Mouse (Mus musculus): ENCODE results near the gene Hist1h4n. TPM values are rescaled to one million over a fixed set of nuclear protein-coding genes. Genes with fewer than 3 reads are reported as not detected.
A peak's percentile ranks its signal among the peaks of the same experiment; 100 is the strongest.
"Not testable (repeated sequence)": the region's sequence is repeated elsewhere in the genome, so short reads cannot be mapped to it uniquely, and the experiment has no call there.

The Hist1h4n gene
- polyA plus RNA-seq, 1 experiment: 76.0 TPM

DNA sequence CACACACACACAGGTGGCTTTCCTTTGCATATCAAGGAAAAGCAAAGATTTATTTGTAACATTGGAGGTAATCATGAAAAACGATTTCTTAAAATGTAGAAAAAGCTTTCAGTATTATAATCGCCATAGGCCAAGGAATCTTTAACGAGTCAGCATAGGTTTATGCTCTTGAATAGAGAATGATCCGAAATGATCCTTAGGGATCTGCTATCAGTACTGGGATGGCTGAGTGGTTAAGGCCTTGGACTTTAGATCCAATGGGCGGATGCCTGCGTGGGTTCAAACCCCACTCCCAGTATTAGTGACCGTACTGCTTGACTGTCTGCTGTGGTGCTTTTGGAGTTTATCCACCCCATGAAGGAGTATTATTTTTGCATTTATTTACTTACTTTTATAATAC lies 36.4 kb downstream of the Hist1h4n start:
- no peaks in the 10 kb centered on the region for H3K27me3 ChIP-seq (ENCODE audit: control insufficient read depth, insufficient read depth, low read length)
- no peaks in the 10 kb centered on the region for H3K36me3 ChIP-seq (ENCODE audit: control insufficient read depth, insufficient read depth, low read length)
- DNase-seq (ENCODE audit: low read depth in 1 of 2, low spot score in 2 of 2): no peak
- no peak overlapping the region for H3K4me3 ChIP-seq (ENCODE audit: extremely low read depth, insufficient read depth, insufficient read length)
- H3K4me1 ChIP-seq (ENCODE audit: control insufficient read depth, insufficient read depth, insufficient read length): no peaks in the 10 kb centered on the region
- 94% methylated on average over 7 of the region's 7 CpGs for WGBS
- TF ChIP-seq POLR2A (IDR thresholded peaks at IDR 0.05; ENCODE audit: low read depth, low read length) (no peak), CTCF (IDR thresholded peaks at IDR 0.05; ENCODE audit: extremely low read depth, insufficient read depth, insufficient read length, insufficient replicate concordance) (no peak)
- H3K27ac ChIP-seq (ENCODE audit: insufficient read depth, low read length): no peak overlapping the region

DNA sequence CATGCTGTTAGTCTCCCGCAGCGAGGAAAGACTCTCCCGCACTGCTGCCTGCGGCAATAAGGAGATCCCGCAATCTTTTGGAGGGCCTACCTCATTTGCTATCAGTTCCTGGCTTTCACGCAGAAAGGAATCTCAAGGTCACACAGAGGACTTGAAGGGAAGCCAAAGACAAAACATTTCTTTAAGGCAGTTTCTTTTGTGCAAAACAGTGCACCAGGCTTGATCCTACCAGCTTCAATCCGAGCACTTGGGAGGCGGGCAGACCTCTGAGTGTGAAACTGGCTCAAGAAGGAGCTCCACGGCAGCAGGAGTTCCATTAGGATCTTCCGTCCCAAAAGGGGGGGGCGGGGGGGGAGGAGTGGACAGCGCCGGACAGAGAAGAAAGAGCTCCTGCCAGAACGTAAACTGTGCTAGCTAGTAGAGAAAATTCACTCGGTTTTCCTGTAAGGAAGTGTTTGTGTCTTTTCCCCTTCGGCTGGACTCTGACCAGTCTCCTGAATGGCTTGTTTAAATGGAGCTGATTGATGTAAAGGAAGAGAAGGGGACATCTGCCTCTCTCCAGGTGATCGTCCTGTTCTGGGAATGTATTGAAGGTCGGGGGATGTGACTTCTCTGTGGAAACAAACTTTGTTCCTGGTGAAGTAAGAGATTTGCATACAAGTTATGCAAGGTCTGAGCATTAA lies 41.3 kb downstream of the Hist1h4n start:
- no peaks in the 10 kb centered on the region for H3K36me3 ChIP-seq (ENCODE audit: control insufficient read depth, insufficient read depth, low read length)
- no peaks in the 10 kb centered on the region for H3K27me3 ChIP-seq (ENCODE audit: control insufficient read depth, insufficient read depth, low read length)
- no peak overlapping the region for H3K27ac ChIP-seq (ENCODE audit: insufficient read depth, low read length)
- H3K4me1 ChIP-seq (ENCODE audit: control insufficient read depth, insufficient read depth, insufficient read length): no peaks in the 10 kb centered on the region
- H3K4me3 ChIP-seq (ENCODE audit: extremely low read depth, insufficient read depth, insufficient read length): no peak overlapping the region
- TF ChIP-seq POLR2A (IDR thresholded peaks at IDR 0.05; ENCODE audit: low read depth, low read length) (no peak), CTCF (IDR thresholded peaks at IDR 0.05; ENCODE audit: extremely low read depth, insufficient read depth, insufficient read length, insufficient replicate concordance) (no peak)
- 64% methylated on average over 18 of the region's 18 CpGs for WGBS
- DNase-seq (ENCODE audit: low read depth in 1 of 2, low spot score in 2 of 2): no peak

DNA sequence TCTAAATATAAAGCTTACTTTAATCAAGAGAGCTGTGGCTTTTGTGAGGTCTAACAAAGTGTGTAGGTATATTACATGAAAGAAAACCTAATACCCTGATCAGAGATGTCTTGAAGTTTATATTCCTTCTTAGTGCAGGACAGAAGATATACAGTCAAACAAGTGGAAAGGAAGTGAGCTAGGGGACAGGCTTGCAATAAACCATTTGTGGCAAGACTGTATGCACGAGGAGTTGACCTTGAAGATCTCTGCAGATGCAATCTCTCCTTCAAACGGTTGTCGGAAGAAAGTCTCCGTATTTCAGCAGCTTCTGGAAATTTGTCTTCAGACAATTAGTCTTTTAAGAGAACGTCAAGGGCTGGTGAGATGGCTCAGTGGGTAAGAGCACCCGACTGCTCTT lies 42.1 kb downstream of the Hist1h4n start:
- no peak overlapping the region for H3K27ac ChIP-seq (ENCODE audit: insufficient read depth, low read length)
- DNase-seq (ENCODE audit: low read depth in 1 of 2, low spot score in 2 of 2): no peak
- no peaks in the 10 kb centered on the region for H3K4me1 ChIP-seq (ENCODE audit: control insufficient read depth, insufficient read depth, insufficient read length)
- H3K36me3 ChIP-seq (ENCODE audit: control insufficient read depth, insufficient read depth, low read length): no peaks in the 10 kb centered on the region
- TF ChIP-seq POLR2A (IDR thresholded peaks at IDR 0.05; ENCODE audit: low read depth, low read length) (no peak), CTCF (IDR thresholded peaks at IDR 0.05; ENCODE audit: extremely low read depth, insufficient read depth, insufficient read length, insufficient replicate concordance) (no peak)
- WGBS: 65% methylated on average over 6 of the region's 6 CpGs
- no peak overlapping the region for H3K4me3 ChIP-seq (ENCODE audit: extremely low read depth, insufficient read depth, insufficient read length)
- no peaks in the 10 kb centered on the region for H3K27me3 ChIP-seq (ENCODE audit: control insufficient read depth, insufficient read depth, low read length)

DNA sequence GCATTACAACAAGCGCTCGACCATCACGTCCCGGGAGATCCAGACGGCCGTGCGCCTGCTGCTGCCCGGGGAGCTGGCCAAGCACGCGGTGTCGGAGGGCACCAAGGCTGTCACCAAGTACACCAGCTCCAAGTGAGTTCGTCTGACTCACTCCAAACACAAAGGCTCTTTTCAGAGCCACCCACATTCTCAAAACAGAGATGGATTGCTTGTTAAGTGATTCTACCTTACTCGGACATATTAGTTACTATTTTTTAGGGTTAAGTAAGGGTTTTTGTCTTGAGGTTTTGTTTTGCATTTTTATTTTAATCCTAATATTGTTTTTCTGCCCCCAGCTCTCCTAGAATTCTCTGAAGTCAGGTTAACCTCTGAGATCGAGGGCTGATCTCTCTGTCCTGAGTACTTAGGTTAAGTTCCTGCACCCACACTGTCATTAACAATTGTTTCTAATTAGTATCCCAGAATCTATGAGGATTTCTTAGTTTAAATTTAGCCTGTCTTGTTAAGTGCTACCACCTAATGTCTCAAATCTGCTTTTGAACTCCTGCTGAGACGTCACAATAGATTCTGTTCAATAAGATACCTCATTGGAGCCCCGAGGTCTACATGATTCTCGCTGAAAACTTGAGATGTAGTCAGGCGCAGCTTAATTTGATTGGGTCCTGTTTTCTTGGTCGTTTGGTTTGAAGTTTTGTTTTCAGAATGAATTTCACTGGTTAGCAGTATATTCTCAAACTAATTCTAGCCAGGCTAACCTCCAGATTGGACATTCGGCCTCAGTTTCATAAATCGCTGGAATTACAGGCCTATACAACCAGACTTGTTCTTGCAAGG lies 44.0 kb downstream of the Hist1h4n start:
- Histone ChIP-seq H3K4me3 (ENCODE audit: extremely low read depth, insufficient read depth, insufficient read length) (no peak overlapping the region), H3K4me1 (ENCODE audit: control insufficient read depth, insufficient read depth, insufficient read length) (no peaks in the 10 kb centered on the region), H3K27ac (ENCODE audit: insufficient read depth, low read length) (no peak overlapping the region), H3K27me3 (ENCODE audit: control insufficient read depth, insufficient read depth, low read length) (no peaks in the 10 kb centered on the region), H3K36me3 (ENCODE audit: control insufficient read depth, insufficient read depth, low read length) (no peaks in the 10 kb centered on the region)
- 27% methylated on average over 18 of the region's 21 CpGs for WGBS
- DNase-seq (ENCODE audit: low read depth in 1 of 2, low spot score in 2 of 2): no peak
- TF ChIP-seq POLR2A (IDR thresholded peaks at IDR 0.05; ENCODE audit: low read depth, low read length): no peak
- no peak for TF ChIP-seq CTCF (IDR thresholded peaks at IDR 0.05; ENCODE audit: extremely low read depth, insufficient read depth, insufficient read length, insufficient replicate concordance)

DNA sequence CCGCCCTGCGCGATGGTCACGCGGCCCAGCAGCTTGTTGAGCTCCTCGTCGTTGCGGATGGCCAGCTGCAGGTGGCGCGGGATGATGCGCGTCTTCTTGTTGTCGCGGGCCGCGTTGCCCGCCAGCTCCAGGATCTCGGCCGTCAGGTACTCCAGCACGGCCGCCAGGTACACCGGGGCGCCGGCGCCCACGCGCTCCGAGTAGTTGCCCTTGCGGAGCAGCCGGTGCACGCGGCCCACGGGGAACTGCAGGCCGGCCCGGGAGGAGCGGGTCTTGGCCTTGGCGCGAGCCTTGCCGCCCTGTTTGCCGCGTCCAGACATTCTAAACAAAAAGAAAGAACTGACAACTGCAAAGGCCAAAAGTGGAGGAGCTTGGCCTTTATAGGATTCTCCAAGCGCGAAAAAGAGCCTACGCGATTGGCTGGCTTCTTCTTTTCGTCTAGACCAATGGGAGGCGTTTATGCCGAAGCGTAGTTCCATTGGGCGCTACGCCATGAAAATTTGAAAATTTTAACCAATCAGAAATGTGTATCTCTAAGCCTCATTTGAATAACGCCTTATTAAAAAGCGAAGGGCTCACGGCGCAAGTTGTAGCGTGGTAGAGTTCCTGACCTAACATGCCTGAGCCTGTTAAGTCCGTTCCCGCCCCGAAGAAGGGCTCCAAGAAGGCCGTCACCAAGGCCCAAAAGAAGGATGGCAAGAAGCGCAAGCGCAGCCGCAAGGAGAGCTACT lies 44.9 kb downstream of the Hist1h4n start, which contains the start of the genes Hist1h2an and Hist1h2bp:
Hist1h2an (minus strand) TSS at position 320 of the 731 bp plus-strand sequence.
Hist1h2bp (plus strand) TSS at position 563 of the 731 bp plus-strand sequence.
- peak; percentile 73 to 96 for DNase-seq (ENCODE audit: low read depth in 1 of 2, low spot score in 2 of 2)
- H3K36me3 ChIP-seq (ENCODE audit: control insufficient read depth, insufficient read depth, low read length); H3K27me3 ChIP-seq (ENCODE audit: control insufficient read depth, insufficient read depth, low read length); H3K4me1 ChIP-seq (ENCODE audit: control insufficient read depth, insufficient read depth, insufficient read length): not testable (repeated sequence)
- peak within 1 kb of the TSS; percentile 53 for H3K4me3 ChIP-seq (ENCODE audit: extremely low read depth, insufficient read depth, insufficient read length)
- under 1% methylated on average over 43 of the region's 63 CpGs for WGBS
- H3K27ac ChIP-seq (ENCODE audit: insufficient read depth, low read length): peak within 1 kb of the TSS; percentile 79

DNA sequence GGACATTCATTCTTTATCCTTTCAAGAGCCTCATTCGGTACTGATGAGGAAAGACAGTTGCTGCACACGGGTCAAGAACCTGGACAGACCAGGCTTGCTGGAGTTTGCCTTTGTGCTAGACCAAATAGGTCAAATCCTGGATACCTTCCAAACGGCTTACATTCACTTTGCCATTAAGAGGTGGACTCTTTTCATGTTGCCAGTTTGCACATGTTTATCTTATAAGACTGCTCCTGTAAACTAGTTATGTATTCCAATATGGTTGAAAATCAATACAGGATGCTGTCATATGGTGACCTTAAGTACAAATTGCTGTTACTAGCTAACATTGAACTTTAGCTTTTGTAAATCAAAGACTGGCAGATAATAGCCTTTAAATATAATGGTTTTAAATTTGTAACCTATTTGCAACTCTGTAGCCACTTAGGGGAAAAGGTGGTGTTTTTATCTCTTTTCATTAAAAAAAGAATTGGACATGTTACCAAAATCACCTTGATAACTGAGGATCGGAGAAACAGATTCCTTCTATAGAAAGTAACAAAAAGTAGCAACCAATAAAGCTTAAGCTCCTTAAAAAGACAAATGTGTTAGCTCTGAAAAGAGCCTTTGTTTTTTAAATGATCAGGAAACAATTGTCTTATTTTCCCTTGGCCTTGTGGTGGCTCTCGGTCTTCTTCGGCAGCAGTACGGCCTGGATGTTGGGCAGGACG lies 45.7 kb downstream of the Hist1h4n start:
- H3K27ac ChIP-seq (ENCODE audit: insufficient read depth, low read length): peak overlapping the region; percentile 79
- no peaks in the 10 kb centered on the region for H3K27me3 ChIP-seq (ENCODE audit: control insufficient read depth, insufficient read depth, low read length)
- H3K4me3 ChIP-seq (ENCODE audit: extremely low read depth, insufficient read depth, insufficient read length): peak overlapping the region; percentile 40
- no peaks in the 10 kb centered on the region for H3K4me1 ChIP-seq (ENCODE audit: control insufficient read depth, insufficient read depth, insufficient read length)
- no peaks in the 10 kb centered on the region for H3K36me3 ChIP-seq (ENCODE audit: control insufficient read depth, insufficient read depth, low read length)
- DNase-seq (ENCODE audit: low read depth in 1 of 2, low spot score in 2 of 2): no peak
- 20% methylated on average over 8 of the region's 8 CpGs for WGBS
- TF ChIP-seq CTCF (IDR thresholded peaks at IDR 0.05; ENCODE audit: extremely low read depth, insufficient read depth, insufficient read length, insufficient replicate concordance) (no peak), POLR2A (IDR thresholded peaks at IDR 0.05; ENCODE audit: low read depth, low read length) (no peak)

Measured in spleen, adult 2 months (tissue).